Mouse (Mus musculus) left cerebral cortex, postnatal 25 days (tissue): ENCODE data around the gene Acap1. TPM values are rescaled to one million over a fixed set of nuclear protein-coding genes. Genes with fewer than 3 reads are reported as not detected.
"Not testable (repeated sequence)": the region's sequence is repeated elsewhere in the genome, so short reads cannot be mapped to it uniquely, and the experiment has no call there.

ENCODE experiments used
- DNase-seq, 2 experiments: peaks; one replicate each; pipeline ENCODE4 v3.0.0; 2022; ENCODE audit warnings: low spot score in 2 of 2, mixed read lengths in 1 of 2
- intact Hi-C: fragments of 180-260 bp; cut with DNase I; formaldehyde crosslinking; loops from one replicate; pipeline ENCODE4 v1.15.1; 2025
- total RNA-seq, 2 experiments: library from RNA; stranded (reverse); gene quantifications; 2 replicates each; pipeline ENCODE4 v1.2.3; 2021

Acap1 gene
- total RNA-seq, 2 experiments from 2014 or later = not detected

GRCm38 (mm10) chr11:69880853-69881603, 14.3 kb downstream of the Acap1 start, which contains the start of gene Kctd11:
Gene Kctd11, minus strand, starts transcription at chr11:69881406.
- intact Hi-C loops = no loop called here
- peak; percentile 60 to 72 for DNase-seq

DNA sequence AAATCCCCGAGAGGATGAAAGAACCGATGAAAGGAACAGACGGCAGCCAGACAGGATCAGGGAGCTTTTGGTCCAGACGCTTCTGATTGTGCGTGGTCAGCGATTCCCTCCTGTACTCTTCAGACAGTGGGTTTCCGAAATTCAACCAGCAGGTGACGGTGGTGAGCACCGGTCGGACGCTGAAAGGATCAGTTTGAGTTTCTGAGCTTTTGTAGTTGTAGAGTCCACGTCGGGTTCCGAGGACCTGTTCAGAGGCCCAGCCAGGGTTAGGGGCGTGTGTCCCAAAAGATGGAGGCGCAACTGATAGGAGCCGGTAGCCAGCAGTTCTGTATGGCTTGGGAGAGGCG, 14.9 kb downstream of the Acap1 start:
- intact Hi-C loops = no loop called here
- DNase-seq = peak; percentile 24 to 42

- no peak for DNase-seq
- intact Hi-C loops = loop anchor here (5.0 kb wide), 2 partner anchors 72 to 197 kb away; partner anchors contain the start of genes Senp3 and Tmem102
Observed at GRCm38 (mm10) chr11:69879711-69880110, 15.6 kb downstream of the Acap1 start.

DNA sequence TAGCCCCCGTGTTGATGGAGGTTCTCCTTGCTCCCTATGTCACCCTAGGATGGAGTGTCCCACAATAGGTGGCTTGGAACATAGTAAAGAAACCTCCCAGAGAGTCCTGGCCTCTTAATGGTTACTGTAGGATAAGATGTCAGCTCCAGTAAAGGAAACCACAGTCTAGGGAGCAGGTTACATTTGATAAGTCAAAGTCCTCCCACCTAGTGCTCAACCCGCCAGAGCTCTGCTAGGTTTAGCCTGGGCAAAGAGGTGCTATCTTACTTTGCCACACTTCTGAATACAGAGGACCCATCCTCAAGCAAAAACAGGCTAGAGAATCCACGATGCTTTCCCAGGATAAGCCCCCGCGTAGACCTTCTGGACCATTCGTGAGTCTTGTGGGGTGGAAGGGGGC, 16.4 kb downstream of the Acap1 start:
- intact Hi-C loops = loop anchor here (5.0 kb wide), 2 partner anchors 72 to 197 kb away; partner anchors contain the start of genes Senp3 and Tmem102
- DNase-seq = no peak

DNA sequence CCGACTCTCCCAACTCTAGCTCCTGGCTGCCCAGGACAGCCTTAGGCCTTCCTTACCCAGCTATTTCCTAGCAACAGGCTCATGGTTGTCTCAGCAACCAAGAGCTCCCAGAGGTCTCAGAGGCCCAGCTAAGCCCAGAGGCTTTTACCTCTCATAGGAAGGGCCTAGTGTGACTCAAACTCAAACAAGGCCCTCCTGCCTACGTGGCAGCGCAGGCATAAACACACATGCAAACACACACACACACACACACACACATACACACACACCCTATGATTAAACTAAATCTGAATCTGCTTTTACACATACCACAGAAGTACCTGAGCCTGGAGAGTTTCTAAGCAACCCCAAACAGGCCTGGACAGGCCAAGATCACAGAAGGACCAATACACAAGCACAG, 16.9 kb downstream of the Acap1 start:
- intact Hi-C loops = loop anchor here (5.0 kb wide), 2 partner anchors 71 to 196 kb away; partner anchors contain the start of genes Senp3 and Tmem102
- no peak for DNase-seq

GRCm38 (mm10) chr11:69877878-69878277, 17.5 kb downstream of the Acap1 start, which contains the start of gene Tmem95:
Gene Tmem95, minus strand, starts transcription at chr11:69878018.
- no peak for DNase-seq
- intact Hi-C loops = loop anchor here (2.0 to 5.0 kb wide), 3 partner anchors 71 to 196 kb away; partner anchors contain the start of genes Polr2a, Senp3 and Tmem102

DNA sequence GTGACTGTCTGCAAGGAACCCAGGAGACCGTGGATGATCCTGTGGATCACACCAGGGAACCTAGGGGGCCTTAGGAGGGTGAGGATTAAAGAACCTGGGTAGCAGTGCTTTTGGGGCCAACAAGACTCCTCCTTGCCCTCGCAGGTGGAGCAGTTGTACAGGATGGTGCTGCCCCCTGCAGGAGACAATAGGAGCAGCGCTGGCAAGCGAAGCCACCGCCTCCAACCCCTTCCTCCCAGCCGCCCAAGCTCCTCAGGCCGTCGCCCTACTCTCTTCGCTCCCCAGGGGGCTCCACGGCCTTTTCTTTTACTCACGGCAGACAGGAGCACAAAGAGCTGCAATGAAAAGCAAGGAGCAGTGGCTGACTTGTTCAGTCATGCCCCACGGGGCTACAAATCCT, 18.5 kb downstream of the Acap1 start:
- DNase-seq = peak; percentile 72 to 79
- intact Hi-C loops = loop anchor here (2.0 to 5.0 kb wide), 3 partner anchors 70 to 195 kb away; partner anchors contain the start of genes Polr2a, Senp3 and Tmem102

DNA sequence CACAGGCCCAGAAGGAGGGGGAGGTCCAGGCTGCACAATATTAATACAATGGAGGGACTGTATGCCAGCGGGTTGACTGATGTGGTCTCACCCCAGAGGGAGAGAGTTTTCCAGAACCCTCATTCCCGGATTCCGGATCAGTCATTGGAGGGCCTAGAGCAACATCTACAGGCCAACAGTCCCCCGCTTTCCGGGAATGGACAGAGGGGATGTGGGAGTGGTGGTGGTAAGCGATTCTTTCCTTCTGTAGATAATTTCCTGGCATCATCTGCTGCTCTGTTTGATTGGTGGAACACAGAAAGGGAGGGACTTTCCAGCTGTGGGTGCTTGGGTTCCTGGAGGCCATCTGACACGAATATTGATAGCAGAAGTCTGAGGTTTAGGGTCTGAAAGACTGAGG, 19.2 kb downstream of the Acap1 start:
- intact Hi-C loops = loop anchor here (2.0 to 5.0 kb wide), 3 partner anchors 69 to 194 kb away; partner anchors contain the start of genes Polr2a, Senp3 and Tmem102
- peak in 1 of 2 experiments; percentile 44 for DNase-seq

GRCm38 (mm10) chr11:69872451-69872850, 22.9 kb downstream of the Acap1 start:
- no peak for DNase-seq
- intact Hi-C loops = no loop called here

GRCm38 (mm10) chr11:69871822-69872221, 23.5 kb downstream of the Acap1 start:
- DNase-seq = no peak
- intact Hi-C loops = no loop called here

DNA sequence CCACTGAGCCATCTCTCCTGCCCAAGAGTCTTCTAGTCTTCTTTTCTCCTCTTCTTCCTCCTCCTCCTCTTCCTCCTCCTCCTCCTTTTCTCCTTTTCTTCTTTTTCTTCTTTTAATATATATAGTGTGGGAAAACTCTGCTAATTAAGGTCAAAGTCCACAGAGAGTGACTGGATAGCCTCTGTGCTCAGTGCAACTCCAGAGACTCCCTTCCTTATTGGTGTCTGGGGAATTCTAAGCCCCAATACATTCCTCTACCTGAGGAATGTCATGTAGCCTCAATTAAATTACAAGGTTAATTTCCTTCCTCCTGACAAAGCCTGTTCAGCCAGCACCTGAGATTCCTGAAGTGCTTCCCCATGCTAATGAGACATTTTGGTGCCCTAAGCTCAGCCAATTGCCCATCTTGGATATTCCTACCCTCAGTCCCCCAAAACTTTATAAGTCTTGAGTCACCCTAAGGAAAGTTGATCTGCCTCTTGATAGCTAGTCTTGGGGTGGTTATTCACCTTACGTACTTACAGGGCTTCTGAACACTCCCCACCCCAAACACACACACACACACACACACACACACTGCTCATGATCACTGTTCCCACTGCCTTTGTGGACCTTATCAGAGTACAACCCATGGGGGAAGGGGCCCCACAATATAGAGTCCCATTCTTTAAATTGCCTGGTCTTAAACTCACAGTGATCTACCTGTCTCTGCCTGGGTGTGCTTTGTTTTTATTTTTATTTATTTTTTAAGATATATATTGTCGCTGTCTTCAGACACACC, 24.9 kb downstream of the Acap1 start:
- DNase-seq = no peak
- intact Hi-C loops = no loop called here

DNA sequence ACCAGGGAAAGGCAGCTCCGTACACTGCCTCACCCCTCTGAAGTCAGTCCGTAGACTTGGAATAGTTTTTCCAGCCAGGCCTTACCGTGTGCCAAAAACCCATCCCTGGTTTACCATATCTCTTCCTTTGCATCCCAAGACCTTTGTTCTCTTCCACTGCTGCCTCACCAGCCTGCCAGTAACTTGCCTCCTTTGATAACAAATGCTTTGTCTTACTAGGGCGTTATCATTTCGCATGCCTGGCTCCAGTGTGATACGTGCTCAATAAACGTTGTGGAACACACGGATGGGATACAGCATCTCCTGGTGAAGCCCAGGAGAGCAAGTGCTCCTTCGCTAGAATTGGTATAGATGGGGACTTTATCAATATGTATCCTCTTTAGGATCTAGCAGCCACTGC, 28.0 kb downstream of the Acap1 start:
- DNase-seq = no peak

DNA sequence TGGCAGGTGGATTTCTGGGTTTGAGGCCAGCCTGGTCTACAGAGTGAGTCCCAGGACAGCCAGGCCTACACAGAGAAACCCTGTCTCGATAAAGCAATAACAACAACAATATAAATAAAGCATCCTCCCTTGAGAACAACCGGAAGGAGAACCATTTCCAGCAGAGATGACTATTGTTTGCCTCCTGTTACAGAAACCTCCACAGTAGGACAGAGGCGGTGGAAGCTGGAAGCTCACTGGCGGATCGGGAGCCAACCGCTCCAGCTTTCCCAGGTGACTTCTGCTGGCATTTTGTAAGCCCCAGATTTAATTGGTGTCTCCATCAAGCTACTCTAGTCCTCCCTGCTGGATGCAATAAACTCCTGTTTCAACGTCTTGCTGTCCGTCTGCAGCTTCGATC, 29.8 kb downstream of the Acap1 start:
- intact Hi-C loops = no loop called here

More for the DNA sequence above, 28.0 kb downstream of the Acap1 start:
- intact Hi-C loops = no loop called here

DNA sequence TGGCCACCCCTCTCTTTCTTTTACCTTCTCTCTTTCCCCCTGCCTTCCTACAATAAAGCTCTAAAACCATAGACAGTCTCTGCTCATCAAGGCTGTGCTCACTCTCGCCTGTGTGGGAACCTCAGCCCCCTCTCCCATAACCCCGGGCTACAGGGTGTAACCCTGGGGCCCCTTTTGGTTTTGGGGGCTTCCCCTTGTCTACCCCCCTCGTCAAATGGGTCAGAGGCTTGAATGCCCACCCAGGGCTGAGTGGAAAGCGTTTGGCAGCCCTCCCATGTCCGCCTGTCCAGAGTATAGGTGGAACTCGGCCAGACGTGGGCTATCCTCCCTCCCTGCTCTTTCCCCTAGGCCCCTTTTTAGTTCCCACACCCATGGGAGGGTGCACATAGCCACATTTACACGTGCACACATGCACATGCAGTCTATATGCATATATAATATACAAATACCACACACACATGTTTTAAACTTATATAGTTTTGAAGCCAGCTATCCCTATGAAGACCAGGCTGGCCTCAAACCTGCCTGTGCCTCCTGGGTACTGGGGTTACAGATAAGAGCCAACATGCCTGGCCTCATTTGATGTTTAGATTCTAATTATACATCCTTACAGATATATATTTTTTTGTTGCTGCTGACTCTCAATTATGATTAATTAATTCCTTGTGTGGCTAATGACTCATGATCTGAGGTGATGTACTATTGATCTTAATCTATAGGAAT, 31.0 kb downstream of the Acap1 start:
- intact Hi-C loops = no loop called here
- no peak for DNase-seq

More for the DNA sequence above, 29.8 kb downstream of the Acap1 start:
- no peak for DNase-seq

DNA sequence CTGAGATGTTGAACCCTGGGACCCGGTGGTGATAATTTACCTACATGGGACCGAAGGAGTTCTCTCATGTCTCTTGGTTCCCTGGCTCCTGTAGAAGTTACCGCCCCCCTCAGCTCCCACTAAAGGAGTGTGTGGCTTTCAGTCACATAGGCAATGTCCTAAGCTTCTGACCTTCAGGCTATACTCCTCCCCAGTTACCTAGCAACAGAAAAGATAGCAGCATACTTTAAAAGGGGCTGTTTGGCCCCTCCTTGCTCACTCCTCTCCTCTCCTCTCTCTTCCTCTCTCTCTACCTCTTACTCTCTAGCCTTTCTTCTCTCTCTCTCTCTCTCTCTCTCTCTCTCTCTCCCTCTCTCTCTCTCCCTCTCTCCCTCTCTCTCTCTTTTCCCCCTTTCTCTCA, 31.6 kb downstream of the Acap1 start:
- DNase-seq, intact Hi-C loops: not testable (repeated sequence)

DNA sequence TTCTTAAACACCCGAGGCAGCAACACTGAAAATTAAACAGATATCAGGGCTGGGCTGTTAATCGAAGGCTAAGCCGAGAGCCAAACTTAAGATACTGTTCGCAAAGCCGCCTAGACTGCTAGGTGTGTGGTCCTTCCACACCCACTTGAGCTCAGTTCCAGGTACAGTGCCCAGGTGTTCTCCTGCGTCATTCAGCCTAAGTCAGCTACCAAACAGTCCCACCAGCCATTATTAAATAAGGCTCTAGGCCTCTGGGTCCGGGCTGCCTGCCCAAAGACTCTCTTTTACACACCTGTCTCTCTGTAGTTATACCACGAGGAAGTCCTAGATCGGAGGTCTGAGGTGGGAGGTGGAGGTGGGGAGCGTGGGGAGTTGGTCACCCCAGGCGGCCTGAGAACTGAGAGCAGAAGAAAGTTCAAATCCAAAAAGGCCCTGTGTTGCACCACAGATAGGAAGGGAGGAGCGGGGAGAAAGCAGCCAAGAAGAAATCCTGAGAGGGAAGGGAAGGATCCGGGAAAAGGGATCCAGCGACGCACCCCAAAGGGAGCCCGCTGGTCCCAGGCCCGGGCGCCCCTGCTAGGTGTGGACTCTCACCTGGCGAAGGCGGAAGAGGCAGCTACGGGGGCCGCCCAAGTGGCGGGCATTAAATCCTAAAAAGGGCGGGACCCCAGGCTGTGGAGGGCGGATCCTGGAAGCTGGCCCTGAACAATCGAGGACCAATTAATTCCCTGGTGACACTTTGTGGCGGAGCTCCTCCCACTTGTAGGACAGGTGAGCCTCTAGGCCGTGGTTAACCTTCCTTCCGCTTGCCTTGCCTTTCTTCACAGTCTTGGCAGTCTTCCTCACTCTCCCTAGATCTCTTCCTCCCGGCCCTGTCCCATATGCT, 37.0 kb downstream of the Acap1 start, which contains the start of gene Tnk1:
Tnk1 (minus strand) TSS at position 618 of the 886 bp plus-strand sequence.
- no peak for DNase-seq
- intact Hi-C loops = no loop called here

GRCm38 (mm10) chr11:69855347-69855746, 40.0 kb downstream of the Acap1 start:
- no peak for DNase-seq
- intact Hi-C loops = no loop called here

DNA sequence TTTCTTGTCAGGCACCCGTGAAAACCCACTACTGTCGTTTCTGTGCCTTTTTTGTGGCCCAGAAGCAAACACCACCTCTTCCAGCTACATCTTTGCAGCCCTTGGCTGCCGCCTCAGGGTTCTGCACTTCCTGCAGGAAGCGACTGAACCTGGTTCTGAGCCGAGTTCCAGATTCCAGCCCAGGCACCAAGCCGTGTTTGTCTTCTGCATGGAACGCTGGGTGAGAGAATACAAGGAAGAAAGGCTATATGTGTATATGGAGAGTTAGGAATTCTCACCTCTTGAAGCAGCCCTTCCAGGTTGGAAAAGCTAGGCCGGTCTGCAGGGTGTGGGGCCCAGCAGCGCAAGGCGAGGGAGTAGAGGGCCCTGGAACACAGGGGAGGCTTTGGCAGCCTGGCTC, 40.7 kb downstream of the Acap1 start:
- DNase-seq = no peak
- intact Hi-C loops = no loop called here

DNA sequence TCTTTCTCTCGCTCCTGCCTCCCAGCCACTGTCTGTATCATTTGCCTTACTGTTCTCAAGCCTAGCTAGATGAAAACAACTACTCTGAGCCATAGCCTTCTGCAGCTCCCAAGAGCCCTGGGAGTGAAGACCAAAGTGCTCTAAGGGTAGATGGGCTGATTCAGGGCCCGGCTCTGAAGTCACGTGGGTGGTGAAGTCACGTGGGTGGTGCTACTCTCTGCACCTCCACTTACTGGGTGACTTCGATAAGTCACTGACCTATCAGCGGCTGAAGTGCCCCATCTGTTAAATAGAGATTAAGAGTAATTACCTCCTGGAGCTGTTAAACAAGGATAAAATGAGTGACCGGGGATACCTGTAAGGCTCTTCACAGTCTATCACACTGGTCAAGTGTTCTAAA, 41.3 kb downstream of the Acap1 start:
- no peak for DNase-seq
- intact Hi-C loops = no loop called here
